Mouse (Mus musculus) splenic B cell, adult 2 months (primary cell): ENCODE data around the gene Pcnp.

Experiments used
- DNase-seq: peaks from one replicate; pipeline ENCODE4 v3.0.0-alpha.2; 2011; ENCODE audit warnings: low read depth, low spot score
- H3K27me3 ChIP-seq: 2 replicates; pipeline ENCODE4 v1.6.1; 2012; ENCODE audit warnings: mild to moderate bottlenecking, low read length, moderate library complexity, mixed read lengths; ENCODE audit not compliant: control insufficient read depth, poor library complexity, insufficient read depth, severe bottlenecking
- H3K36me3 ChIP-seq: 2 replicates; pipeline ENCODE4 v1.6.1; 2012; ENCODE audit warnings: mild to moderate bottlenecking, low read length, moderate library complexity, mixed read lengths; ENCODE audit not compliant: control insufficient read depth, poor library complexity, insufficient read depth, severe bottlenecking

The Pcnp gene

GRCm38 (mm10) chr16:56008862-56009261, 20.7 kb downstream of the Pcnp start:
- no peak for DNase-seq
- peaks cover 12% of the 10 kb centered on the region for H3K36me3 ChIP-seq
- no peaks in the 10 kb centered on the region for H3K27me3 ChIP-seq

- H3K27me3 ChIP-seq: no peaks in the 10 kb centered on the region
- peaks cover 9% of the 10 kb centered on the region for H3K36me3 ChIP-seq
- no peak for DNase-seq
Measured at GRCm38 (mm10) chr16:56006798-56007197, 22.7 kb downstream of the Pcnp start.

GRCm38 (mm10) chr16:55994235-55994634, 35.3 kb downstream of the Pcnp start:
- Histone ChIP-seq H3K27me3 (no peaks in the 10 kb centered on the region), H3K36me3 (peaks cover 9% of the 10 kb centered on the region; the same call in 1 of the 2 replicates)
- no peak for DNase-seq

- Histone ChIP-seq H3K36me3 (peaks cover 7% of the 10 kb centered on the region; the same call in 1 of the 2 replicates), H3K27me3 (no peaks in the 10 kb centered on the region)
- no peak for DNase-seq
Measured at GRCm38 (mm10) chr16:55990311-55990710, 39.2 kb downstream of the Pcnp start.

- DNase-seq: no peak
- Histone ChIP-seq H3K27me3 (no peaks in the 10 kb centered on the region), H3K36me3 (peaks cover 4% of the 10 kb centered on the region; the same call in 1 of the 2 replicates)
Measured at GRCm38 (mm10) chr16:55986001-55986400, 43.5 kb downstream of the Pcnp start.

- peak; percentile 48 for DNase-seq
- H3K36me3 ChIP-seq: peaks cover 16% of the 10 kb centered on the region
- H3K27me3 ChIP-seq: no peaks in the 10 kb centered on the region
Measured at GRCm38 (mm10) chr16:55974903-55975285, 54.6 kb downstream of the Pcnp start.

- H3K36me3 ChIP-seq: peaks cover 16% of the 10 kb centered on the region
- peak; percentile 89 for DNase-seq
- no peaks in the 10 kb centered on the region for H3K27me3 ChIP-seq
Measured at GRCm38 (mm10) chr16:55974256-55974902, 55.2 kb downstream of the Pcnp start.

- no peaks in the 10 kb centered on the region for H3K27me3 ChIP-seq
- peak; percentile 100 for DNase-seq
- H3K36me3 ChIP-seq: peaks cover 16% of the 10 kb centered on the region
Measured at GRCm38 (mm10) chr16:55973431-55974255, 55.9 kb downstream of the Pcnp start, which contains the start of gene Zbtb11. Gene Zbtb11, plus strand, starts transcription at chr16:55973883.

GRCm38 (mm10) chr16:55972626-55973201, 56.8 kb downstream of the Pcnp start:
- H3K27me3 ChIP-seq: no peaks in the 10 kb centered on the region
- H3K36me3 ChIP-seq: peaks cover 18% of the 10 kb centered on the region
- no peak for DNase-seq

- Histone ChIP-seq H3K27me3 (no peaks in the 10 kb centered on the region), H3K36me3 (peaks cover 18% of the 10 kb centered on the region)
- no peak for DNase-seq
Measured at GRCm38 (mm10) chr16:55971735-55972615, 57.6 kb downstream of the Pcnp start.

GRCm38 (mm10) chr16:55970416-55970815, 59.1 kb downstream of the Pcnp start:
- no peak for DNase-seq
- H3K36me3 ChIP-seq: peaks cover 18% of the 10 kb centered on the region
- H3K27me3 ChIP-seq: no peaks in the 10 kb centered on the region

- Histone ChIP-seq H3K27me3 (no peaks in the 10 kb centered on the region), H3K36me3 (peaks cover 18% of the 10 kb centered on the region)
- DNase-seq: peak; percentile 76
Measured at GRCm38 (mm10) chr16:55969147-55969546, 60.4 kb downstream of the Pcnp start.

GRCm38 (mm10) chr16:55967221-55967620, 62.3 kb downstream of the Pcnp start:
- no peak for DNase-seq
- no peaks in the 10 kb centered on the region for H3K27me3 ChIP-seq

GRCm38 (mm10) chr16:55966212-55966871, 63.2 kb downstream of the Pcnp start, which contains the start of gene Rpl24:
Gene Rpl24, plus strand, starts transcription at chr16:55966275.
- no peaks in the 10 kb centered on the region for H3K27me3 ChIP-seq
- peaks cover 12% of the 10 kb centered on the region for H3K36me3 ChIP-seq
- DNase-seq: peak; percentile 93

More at GRCm38 (mm10) chr16:55967221-55967620, 62.3 kb downstream of the Pcnp start:
- peaks cover 17% of the 10 kb centered on the region for H3K36me3 ChIP-seq
